Mouse (Mus musculus): ENCODE measurements at regions not wholly inside any gene's neighbourhood (a gene's known extent, or its start where the extent isn't known, plus 50 kb on each side); places are given as distances from the start of the nearest gene placed in this dataset.

- Histone ChIP-seq H3K36me3 (ENCODE audit: control insufficient read depth, insufficient read depth, low read length, poor library complexity, severe bottlenecking) (no peaks in the 10 kb centered on the region), H3K27ac (ENCODE audit: insufficient read depth, low read depth, low read length, poor library complexity, severe bottlenecking) (no peak overlapping the region), H3K9me3 (ENCODE audit: control insufficient read depth, insufficient read depth, low read depth, low read length) (no peaks in the 10 kb centered on the region), H3K9ac (ENCODE audit: insufficient read depth, low read depth, low read length, poor library complexity, severe bottlenecking) (no peak overlapping the region), H3K4me1 (ENCODE audit: control insufficient read depth in 2 of 2, insufficient read depth in 2 of 2, low read length in 2 of 2, poor library complexity in 1 of 2) (no peaks in the 10 kb centered on the region), H3K4me3 (ENCODE audit: insufficient read depth in 1 of 2, low read depth in 1 of 2, low read length in 2 of 2, poor library complexity in 1 of 2, severe bottlenecking in 1 of 2) (no peak overlapping the region)
- DNase-seq (ENCODE audit: low read depth, low spot score): no peak
- TF ChIP-seq CHD2 (IDR thresholded peaks at IDR 0.05; ENCODE audit: low read depth, low read length) (no peak), ZC3H11A (IDR thresholded peaks at IDR 0.05; ENCODE audit: borderline replicate concordance, low read depth, low read length) (no peak), ZNF384 (IDR thresholded peaks at IDR 0.05; ENCODE audit: low read depth, low read length) (no peak), MAFK (IDR thresholded peaks at IDR 0.05; ENCODE audit: insufficient read depth, low read depth, low read length) (no peak), HCFC1 (IDR thresholded peaks at IDR 0.05; ENCODE audit: borderline replicate concordance, insufficient read depth, low read length) (no peak)
- in situ Hi-C loops (cut with MboI; ENCODE audit: low sequenced_read_pairs in 2 of 2, unreplicated experiment in 2 of 2): no loop called here
These were observed 205.1 kb upstream of the Hhip start for GRCm38 (mm10) chr8:80262911-80263310.

- no peak for DNase-seq (ENCODE audit: low read depth, low spot score)
- no peak overlapping the region for H3K27ac ChIP-seq (ENCODE audit: insufficient read depth, low read depth, low read length, poor library complexity, severe bottlenecking)
- no peak overlapping the region for H3K9ac ChIP-seq (ENCODE audit: insufficient read depth, low read depth, low read length, poor library complexity, severe bottlenecking)
- H3K9me3 ChIP-seq (ENCODE audit: control insufficient read depth, insufficient read depth, low read depth, low read length): no peaks in the 10 kb centered on the region
- in situ Hi-C loops (cut with MboI; ENCODE audit: low sequenced_read_pairs in 2 of 2, unreplicated experiment in 2 of 2): no loop called here
- H3K36me3 ChIP-seq (ENCODE audit: control insufficient read depth, insufficient read depth, low read length, poor library complexity, severe bottlenecking): no peaks in the 10 kb centered on the region
- TF ChIP-seq ZC3H11A (IDR thresholded peaks at IDR 0.05; ENCODE audit: borderline replicate concordance, low read depth, low read length) (no peak), MAFK (IDR thresholded peaks at IDR 0.05; ENCODE audit: insufficient read depth, low read depth, low read length) (no peak), CHD2 (IDR thresholded peaks at IDR 0.05; ENCODE audit: low read depth, low read length) (no peak), HCFC1 (IDR thresholded peaks at IDR 0.05; ENCODE audit: borderline replicate concordance, insufficient read depth, low read length) (no peak), ZNF384 (IDR thresholded peaks at IDR 0.05; ENCODE audit: low read depth, low read length) (no peak)
- no peaks in the 10 kb centered on the region for H3K4me1 ChIP-seq (ENCODE audit: control insufficient read depth in 2 of 2, insufficient read depth in 2 of 2, low read length in 2 of 2, poor library complexity in 1 of 2)
- H3K4me3 ChIP-seq (ENCODE audit: insufficient read depth in 1 of 2, low read depth in 1 of 2, low read length in 2 of 2, poor library complexity in 1 of 2, severe bottlenecking in 1 of 2): no peak overlapping the region
These were observed 195.7 kb upstream of the Hhip start for GRCm38 (mm10) chr8:80253541-80253940.

- in situ Hi-C loops (cut with MboI; ENCODE audit: low sequenced_read_pairs in 2 of 2, unreplicated experiment in 2 of 2): no loop called here
- Histone ChIP-seq H3K4me3 (ENCODE audit: insufficient read depth in 1 of 2, low read depth in 1 of 2, low read length in 2 of 2, poor library complexity in 1 of 2, severe bottlenecking in 1 of 2) (no peak overlapping the region), H3K9me3 (ENCODE audit: control insufficient read depth, insufficient read depth, low read depth, low read length) (no peaks in the 10 kb centered on the region)
These were observed 193.8 kb upstream of the Hhip start for GRCm38 (mm10) chr8:80251595-80251994.

GRCm38 (mm10) chr8:80250305-80251161 is 192.7 kb upstream of the Hhip start:
- H3K9ac ChIP-seq (ENCODE audit: insufficient read depth, low read depth, low read length, poor library complexity, severe bottlenecking): no peak overlapping the region
- H3K4me3 ChIP-seq (ENCODE audit: insufficient read depth in 1 of 2, low read depth in 1 of 2, low read length in 2 of 2, poor library complexity in 1 of 2, severe bottlenecking in 1 of 2): no peak overlapping the region
- H3K36me3 ChIP-seq (ENCODE audit: control insufficient read depth, insufficient read depth, low read length, poor library complexity, severe bottlenecking): no peaks in the 10 kb centered on the region
- in situ Hi-C loops (cut with MboI; ENCODE audit: low sequenced_read_pairs in 2 of 2, unreplicated experiment in 2 of 2): no loop called here
- TF ChIP-seq CHD2 (IDR thresholded peaks at IDR 0.05; ENCODE audit: low read depth, low read length) (no peak), ZC3H11A (IDR thresholded peaks at IDR 0.05; ENCODE audit: borderline replicate concordance, low read depth, low read length) (no peak), HCFC1 (IDR thresholded peaks at IDR 0.05; ENCODE audit: borderline replicate concordance, insufficient read depth, low read length) (no peak), ZNF384 (IDR thresholded peaks at IDR 0.05; ENCODE audit: low read depth, low read length) (no peak), MAFK (IDR thresholded peaks at IDR 0.05; ENCODE audit: insufficient read depth, low read depth, low read length) (no peak)
- H3K4me1 ChIP-seq (ENCODE audit: control insufficient read depth in 2 of 2, insufficient read depth in 2 of 2, low read length in 2 of 2, poor library complexity in 1 of 2): no peaks in the 10 kb centered on the region
- H3K9me3 ChIP-seq (ENCODE audit: control insufficient read depth, insufficient read depth, low read depth, low read length): no peaks in the 10 kb centered on the region
- DNase-seq (ENCODE audit: low read depth, low spot score): no peak
- no peak overlapping the region for H3K27ac ChIP-seq (ENCODE audit: insufficient read depth, low read depth, low read length, poor library complexity, severe bottlenecking)

More at GRCm38 (mm10) chr8:80251595-80251994, 193.8 kb upstream of the Hhip start:
- TF ChIP-seq HCFC1 (IDR thresholded peaks at IDR 0.05; ENCODE audit: borderline replicate concordance, insufficient read depth, low read length): no peak
- Histone ChIP-seq H3K36me3 (ENCODE audit: control insufficient read depth, insufficient read depth, low read length, poor library complexity, severe bottlenecking) (no peaks in the 10 kb centered on the region), H3K4me1 (ENCODE audit: control insufficient read depth in 2 of 2, insufficient read depth in 2 of 2, low read length in 2 of 2, poor library complexity in 1 of 2) (no peaks in the 10 kb centered on the region), H3K9ac (ENCODE audit: insufficient read depth, low read depth, low read length, poor library complexity, severe bottlenecking) (no peak overlapping the region), H3K27ac (ENCODE audit: insufficient read depth, low read depth, low read length, poor library complexity, severe bottlenecking) (no peak overlapping the region)
- DNase-seq (ENCODE audit: low read depth, low spot score): no peak
